Mouse (Mus musculus) bone marrow macrophage, adult 2 months (primary cell): ENCODE data around the gene Nsd2.

Source experiments
- CTCF ChIP-seq: IDR thresholded peaks from 2 replicates; pipeline ENCODE4 v1.5.1; 2012; ENCODE audit warnings: low read depth, mild to moderate bottlenecking, low read length, moderate library complexity
- POLR2A ChIP-seq: IDR thresholded peaks from 2 replicates; pipeline ENCODE4 v1.6.1; 2012; ENCODE audit warnings: mild to moderate bottlenecking, low read depth, low read length, borderline replicate concordance

DNA sequence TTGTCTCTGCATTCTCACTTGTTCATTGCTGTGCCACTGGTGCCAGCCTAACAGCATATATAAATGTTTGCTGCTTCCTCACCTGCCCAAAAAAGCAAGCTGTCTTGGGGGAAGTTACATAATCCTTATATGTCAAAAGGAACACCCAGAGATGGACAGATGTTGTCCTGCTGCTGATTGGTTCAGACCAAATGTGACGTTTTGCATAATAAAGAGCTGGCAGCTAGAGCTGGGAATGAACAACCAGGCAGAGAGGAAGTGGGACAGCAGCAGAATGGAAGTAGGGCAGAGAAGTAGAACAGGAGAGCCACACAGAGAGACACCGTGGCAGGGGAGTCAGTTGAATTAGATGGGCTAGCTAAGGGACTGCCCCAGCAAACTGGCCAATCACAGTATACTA lies 111.9 kb downstream of the Nsd2 start:
- TF ChIP-seq CTCF (no peak), POLR2A (no peak)
